Mouse (Mus musculus) intestine, postnatal 0 days (tissue): ENCODE measurements around the gene Ildr1. TPM values are rescaled to one million over a fixed set of nuclear protein-coding genes. Genes with fewer than 3 reads are reported as not detected.

Experiments used
- ATAC-seq: fragments of 200-750 bp; cut with Nextera tagmentation; 2 replicates; pipeline ENCODE4 v1.8.0; 2017; ENCODE audit warnings: mild to moderate bottlenecking, moderate TSS enrichment, moderate library complexity
- H3K27ac ChIP-seq: fragments of 300-500 bp; sonication (generic); 2 replicates; pipeline ENCODE4 v1.5.1; 2014; ENCODE audit warnings: mild to moderate bottlenecking, low read depth, low read length, moderate library complexity
- H3K27me3 ChIP-seq: fragments of 300-500 bp; sonication (generic); replicated peaks from 2 replicates; pipeline ENCODE4 v1.6.1; 2014; ENCODE audit warnings: low read length, mixed read lengths; ENCODE audit not compliant: control insufficient read depth, insufficient read depth
- H3K36me3 ChIP-seq: fragments of 300-500 bp; sonication (generic); 2 replicates; pipeline ENCODE4 v1.6.1; 2014; ENCODE audit warnings: mild to moderate bottlenecking, moderate library complexity; ENCODE audit not compliant: control insufficient read depth, insufficient read depth
- H3K4me1 ChIP-seq: fragments of 300-500 bp; sonication (generic); replicated peaks from 2 replicates; pipeline ENCODE4 v1.6.1; 2014; ENCODE audit warnings: antibody characterized with exemption, low read length, mixed read lengths; ENCODE audit not compliant: control insufficient read depth, insufficient read depth
- H3K4me2 ChIP-seq: fragments of 300-500 bp; sonication (generic); replicated peaks from 2 replicates; pipeline ENCODE4 v1.6.1; 2014; ENCODE audit warnings: low read depth, mild to moderate bottlenecking, moderate library complexity
- H3K4me3 ChIP-seq: fragments of 300-500 bp; sonication (generic); 2 replicates; pipeline ENCODE4 v1.5.1; 2014; ENCODE audit warnings: low read depth, low read length
- H3K9ac ChIP-seq: fragments of 300-500 bp; sonication (generic); 2 replicates; pipeline ENCODE4 v1.6.1; 2014; ENCODE audit warnings: mild to moderate bottlenecking, low read depth, low read length
- H3K9me3 ChIP-seq: fragments of 300-500 bp; sonication (generic); 2 replicates; pipeline ENCODE4 v1.6.1; 2016; ENCODE audit warnings: mixed run types; ENCODE audit not compliant: control insufficient read depth
- CTCF ChIP-seq: sonication (generic); IDR thresholded peaks from 2 replicates; pipeline ENCODE4 v1.5.1; 2016; ENCODE audit warnings: low read depth, mild to moderate bottlenecking, control low read depth, antibody characterized with exemption, moderate library complexity
- WGBS: fragments of 180-500 bp; shearing (Covaris S2); extraction: QIAGEN DNeasy Blood & Tissue Kit; methylation state at CpG from one replicate; pipeline ENCODE4 v1.1.7; 2014; 5-methylcytosine and 5-hydroxymethylcytosine counted together
- polyA plus RNA-seq: library from polyadenylated mRNA; unstranded; fragments of >200 nt; fragmentation: Nextera tagmentation; extraction: Ambion mirVana; gene quantifications from 2 replicates; pipeline ENCODE4 v1.2.1, GENCODE M21; 2015

The Ildr1 gene
- polyA plus RNA-seq, 1 experiment from 2014 or later, result 7.5 TPM

- Histone ChIP-seq H3K27me3 (no peaks in the 10 kb centered on the region), H3K27ac (no peak overlapping the region), H3K4me3 (no peak overlapping the region), H3K9ac (no peak overlapping the region), H3K36me3 (no peaks in the 10 kb centered on the region), H3K4me2 (no peak overlapping the region), H3K4me1 (no peaks in the 10 kb centered on the region), H3K9me3 (no peaks in the 10 kb centered on the region)
- no peak for ATAC-seq
- peak; percentile 63 for TF ChIP-seq CTCF
- 56% methylated on average over 3 of the region's 3 CpGs for WGBS
Measured at GRCm38 (mm10) chr16:36723880-36724443, 30.2 kb downstream of the Ildr1 start.

DNA sequence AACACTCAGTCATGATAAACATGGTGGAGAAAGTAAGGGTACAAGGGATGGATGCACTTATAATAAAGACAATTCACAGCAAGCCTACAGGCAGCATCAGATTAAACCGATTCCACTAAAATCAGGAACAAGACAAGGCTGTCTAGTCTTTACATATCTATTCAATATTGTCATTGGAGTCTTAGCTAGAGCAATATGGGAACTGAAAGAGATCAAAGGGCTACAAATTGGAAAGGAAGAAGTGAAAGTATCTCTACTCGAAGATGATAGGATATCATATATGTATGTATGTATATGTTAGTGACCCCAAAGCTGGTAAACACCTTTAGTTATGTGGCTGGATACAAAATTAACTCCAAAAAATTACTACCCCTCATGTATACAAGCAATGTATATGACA, 35.2 kb downstream of the Ildr1 start:
- Histone ChIP-seq H3K9ac (no peak overlapping the region), H3K27ac (no peak overlapping the region), H3K4me3 (no peak overlapping the region), H3K4me1 (no peaks in the 10 kb centered on the region), H3K27me3 (no peaks in the 10 kb centered on the region), H3K36me3 (no peaks in the 10 kb centered on the region), H3K9me3 (no peaks in the 10 kb centered on the region), H3K4me2 (no peak overlapping the region)
- WGBS, result 86% methylated on average over 2 of the region's 2 CpGs
- no peak for TF ChIP-seq CTCF
- no peak for ATAC-seq

GRCm38 (mm10) chr16:36732572-36732971, 38.8 kb downstream of the Ildr1 start:
- H3K27ac ChIP-seq, result no peak overlapping the region
- TF ChIP-seq CTCF, result no peak
- no peak overlapping the region for H3K9ac ChIP-seq
- H3K4me1 ChIP-seq, result no peaks in the 10 kb centered on the region
- no peak overlapping the region for H3K4me2 ChIP-seq
- no peak overlapping the region for H3K4me3 ChIP-seq
- no peaks in the 10 kb centered on the region for H3K27me3 ChIP-seq
- H3K9me3 ChIP-seq, result no peaks in the 10 kb centered on the region
- no peaks in the 10 kb centered on the region for H3K36me3 ChIP-seq
- ATAC-seq, result no peak

DNA sequence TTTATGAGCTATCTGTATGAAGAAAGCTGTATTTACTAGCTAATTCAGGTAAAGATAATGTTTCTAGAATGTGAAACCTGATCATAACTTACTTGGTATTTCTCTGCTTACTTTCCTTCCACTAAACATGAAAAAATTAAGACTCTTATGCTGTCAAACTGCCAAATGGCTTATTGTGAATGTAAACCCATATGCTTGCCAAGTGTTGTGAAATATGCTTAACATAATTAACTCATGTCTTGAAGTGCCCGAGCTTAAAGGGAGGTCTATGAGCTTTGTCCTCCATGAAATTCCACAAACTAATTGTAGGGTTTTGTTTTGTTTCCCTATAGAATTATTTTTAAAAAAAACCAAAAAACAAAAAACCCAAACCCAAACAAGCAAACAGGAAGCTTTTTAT, 40.0 kb downstream of the Ildr1 start:
- Histone ChIP-seq H3K9me3 (no peaks in the 10 kb centered on the region), H3K27ac (no peak overlapping the region), H3K9ac (no peak overlapping the region), H3K27me3 (no peaks in the 10 kb centered on the region), H3K4me2 (no peak overlapping the region), H3K4me1 (no peaks in the 10 kb centered on the region), H3K4me3 (no peak overlapping the region), H3K36me3 (no peaks in the 10 kb centered on the region)
- no peak for ATAC-seq
- no peak for TF ChIP-seq CTCF
- 30% methylated on average over 1 of the region's 1 CpGs for WGBS

DNA sequence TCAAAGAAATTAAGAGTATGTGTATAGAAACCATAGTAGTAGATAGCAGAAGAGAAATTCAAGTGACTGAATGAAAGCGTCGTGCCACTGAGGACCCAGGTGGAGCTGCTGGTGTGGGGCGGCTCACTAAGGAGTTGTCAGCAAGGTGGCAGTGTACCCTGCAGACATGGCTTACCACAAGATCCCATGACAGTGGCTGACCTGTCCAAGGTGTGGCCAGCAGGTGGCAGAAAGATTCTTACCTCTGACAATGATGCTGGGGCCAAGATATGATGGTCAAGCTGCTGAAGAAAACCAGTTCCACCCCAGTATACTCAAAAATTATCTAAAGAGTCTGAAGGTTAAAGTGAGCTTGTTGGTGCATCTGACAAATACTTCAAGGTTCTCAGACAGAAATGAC, 41.6 kb downstream of the Ildr1 start:
- H3K4me2 ChIP-seq, result no peak overlapping the region
- no peaks in the 10 kb centered on the region for H3K4me1 ChIP-seq
- peak; percentile 72 for TF ChIP-seq CTCF
- H3K27me3 ChIP-seq, result no peaks in the 10 kb centered on the region
- H3K27ac ChIP-seq, result no peak overlapping the region
- H3K4me3 ChIP-seq, result no peak overlapping the region
- no peak overlapping the region for H3K9ac ChIP-seq
- 55% methylated on average over 3 of the region's 3 CpGs for WGBS
- H3K9me3 ChIP-seq, result no peaks in the 10 kb centered on the region
- no peaks in the 10 kb centered on the region for H3K36me3 ChIP-seq
- no peak for ATAC-seq

GRCm38 (mm10) chr16:36739404-36739930, 45.7 kb downstream of the Ildr1 start:
- Histone ChIP-seq H3K36me3 (no peaks in the 10 kb centered on the region), H3K4me1 (no peaks in the 10 kb centered on the region)
- no peak for ATAC-seq

DNA sequence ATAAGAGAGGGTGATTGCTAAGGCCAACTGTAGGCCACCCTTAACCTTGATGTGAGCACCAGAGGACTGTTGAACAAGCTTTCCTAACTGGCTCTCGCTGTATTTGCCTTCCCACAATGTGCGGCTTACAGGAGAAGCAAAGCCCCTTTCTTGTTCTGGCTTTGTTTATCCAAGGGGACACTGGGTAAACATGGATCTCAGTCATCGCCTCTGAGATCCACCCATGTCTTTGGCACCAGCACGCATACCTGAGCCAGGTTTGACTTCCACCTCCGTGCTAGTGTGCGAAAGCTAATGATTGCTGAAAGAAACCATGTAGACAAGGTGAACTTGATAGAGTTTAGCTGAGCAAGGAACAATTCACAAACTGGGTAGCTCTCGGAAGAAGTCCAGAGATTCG, 49.8 kb downstream of the Ildr1 start:
- WGBS, result 48% methylated on average over 8 of the region's 8 CpGs

More at GRCm38 (mm10) chr16:36739404-36739930, 45.7 kb downstream of the Ildr1 start:
- no peak overlapping the region for H3K9ac ChIP-seq
- no peak for TF ChIP-seq CTCF
- no peaks in the 10 kb centered on the region for H3K27me3 ChIP-seq
- WGBS, result 19% methylated on average over 4 of the region's 4 CpGs
- no peak overlapping the region for H3K4me3 ChIP-seq
- no peak overlapping the region for H3K27ac ChIP-seq
- H3K4me2 ChIP-seq, result no peak overlapping the region
- H3K9me3 ChIP-seq, result no peaks in the 10 kb centered on the region

More for the DNA sequence above, 49.8 kb downstream of the Ildr1 start:
- no peak for ATAC-seq
- no peak overlapping the region for H3K4me2 ChIP-seq
- no peaks in the 10 kb centered on the region for H3K27me3 ChIP-seq
- H3K4me3 ChIP-seq, result no peak overlapping the region
- H3K9ac ChIP-seq, result no peak overlapping the region
- no peaks in the 10 kb centered on the region for H3K4me1 ChIP-seq
- TF ChIP-seq CTCF, result no peak
- no peaks in the 10 kb centered on the region for H3K36me3 ChIP-seq
- no peak overlapping the region for H3K27ac ChIP-seq
- H3K9me3 ChIP-seq, result no peaks in the 10 kb centered on the region
